14 mouse cellular contexts compared by ENCODE assay signal in genomic region chr10:96363867-96364266, GRCm38 (mm10).
"Had no signal": no experiment of that assay in that cellular context is flagged by ENCODE, and none has a peak within 500 bp of the region (broad histone marks: within the 10 kb centered on the region; RNA-seq: fewer than 3 reads in every experiment).

No protein-coding gene starts in this region.

- H3K4me3 ChIP-seq: kidney, embryonic 15.5 days; limb, embryonic 15.5 days; liver, embryonic 12.5 days; midbrain, embryonic 10.5 days; myocyte; neural tube, embryonic 12.5 days had no signal

- DNase-seq: kidney, adult 18-20 months; kidney, postnatal 14 days; lung, embryonic 14.5 days; midbrain, embryonic 14.5 days; right cerebral cortex, adult 18-20 months; right cerebral cortex, postnatal 25 days; thymus, adult 18-20 months; thymus, postnatal 14 days had no signal

- ATAC-seq: liver, embryonic 12.5 days had no signal

- H3K36me3 ChIP-seq: kidney, embryonic 15.5 days; limb, embryonic 15.5 days; liver, embryonic 12.5 days; midbrain, embryonic 10.5 days; neural tube, embryonic 12.5 days had no signal

- H3K27me3 ChIP-seq: kidney, embryonic 15.5 days; limb, embryonic 15.5 days; liver, embryonic 12.5 days; neural tube, embryonic 12.5 days had no signal

- H3K27ac ChIP-seq: kidney, embryonic 15.5 days; limb, embryonic 15.5 days; liver, embryonic 12.5 days; midbrain, embryonic 10.5 days; neural tube, embryonic 12.5 days had no signal

- H3K4me1 ChIP-seq: limb, embryonic 15.5 days; midbrain, embryonic 10.5 days; neural tube, embryonic 12.5 days had no signal
